Mouse (Mus musculus): Measurements from ENCODE around the gene Vmn1r1.

DNA sequence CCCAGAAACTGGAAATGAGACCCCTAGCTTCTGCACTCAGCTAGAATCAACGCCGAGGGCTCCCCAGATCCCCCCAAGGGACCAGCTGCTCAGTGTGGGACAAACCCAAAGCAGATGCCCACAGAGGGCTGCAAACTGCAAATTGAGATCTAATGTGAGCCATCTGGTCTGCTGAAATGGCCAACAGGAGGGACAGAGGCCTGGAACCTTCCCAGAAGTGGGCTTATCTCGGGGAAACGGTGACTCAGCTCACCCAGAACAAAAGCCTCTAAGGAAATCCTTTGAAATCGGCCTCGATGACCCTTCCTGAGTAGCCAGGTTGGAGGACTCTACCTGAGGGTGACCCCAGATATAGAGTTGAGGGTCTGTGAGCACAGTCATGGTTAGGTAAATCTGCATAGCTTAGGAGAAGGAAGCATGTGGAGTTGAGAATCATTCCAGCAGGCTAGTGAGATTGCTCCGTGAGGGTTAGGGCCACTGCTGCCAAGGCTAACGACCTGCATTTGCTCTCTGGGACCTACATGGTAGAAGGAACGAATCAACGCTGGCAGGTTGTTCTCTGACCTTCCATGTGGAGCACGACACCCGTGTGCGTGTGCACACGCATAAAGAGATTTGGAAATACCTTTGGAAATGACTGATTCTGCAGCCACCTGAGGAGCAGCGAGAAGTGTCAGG is 53.4 kb downstream of the Vmn1r1 start:
- TF ChIP-seq CTCF (IDR thresholded peaks at IDR 0.05; ENCODE audit: control insufficient read depth, insufficient read depth, insufficient replicate concordance, low read depth, low read length) (no peak), POLR2A (IDR thresholded peaks at IDR 0.05; ENCODE audit: control insufficient read depth, low read depth, low read length) (no peak)
